ENCODE assay signal across 18 mouse cellular contexts in the genomic region with DNA sequence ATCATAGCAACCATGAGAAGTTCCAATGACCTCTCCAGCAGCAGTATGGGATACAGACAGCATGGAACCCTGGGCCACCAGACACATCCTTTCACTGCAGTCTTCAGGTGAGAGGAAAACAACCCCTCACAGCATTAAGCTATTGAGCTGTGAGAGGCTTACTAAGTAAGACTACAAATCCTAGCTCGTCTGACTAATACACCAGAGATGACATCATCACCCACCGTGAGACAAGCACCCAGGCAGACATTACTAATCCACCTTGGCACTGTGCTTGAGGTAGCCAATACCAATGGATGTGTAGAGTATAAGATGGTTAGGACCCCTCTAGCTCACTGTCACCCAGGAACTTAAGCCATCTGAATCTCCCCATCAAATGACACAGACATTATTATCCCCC.
"Had no signal": no experiment of that assay in that cellular context is flagged by ENCODE, and none has a peak within 500 bp of the region (broad histone marks: within the 10 kb centered on the region; RNA-seq: fewer than 3 reads in every experiment).

No protein-coding gene starts in this region.

- DNase-seq: kidney, postnatal 14 days; kidney, postnatal 4 days; left cerebral cortex, postnatal 4 days; liver, postnatal 0 days; lung, embryonic 14.5 days; thymus, adult 18-20 months; thymus, postnatal 36 days had no signal

- H3K27ac ChIP-seq: kidney, embryonic 15.5 days; limb, embryonic 12.5 days; limb, embryonic 15.5 days; liver, embryonic 14.5 days; macrophage; midbrain, embryonic 12.5 days; midbrain, embryonic 15.5 days; neural tube, embryonic 12.5 days; neural tube, embryonic 15.5 days had no signal

- H3K9me3 ChIP-seq: limb, embryonic 15.5 days had no signal

- H3K36me3 ChIP-seq: kidney, embryonic 15.5 days; limb, embryonic 12.5 days; limb, embryonic 15.5 days; midbrain, embryonic 12.5 days; midbrain, embryonic 15.5 days; neural tube, embryonic 12.5 days; neural tube, embryonic 15.5 days had no signal

- ATAC-seq: liver, postnatal 0 days; lung, postnatal 0 days; midbrain, embryonic 15.5 days had no signal

- H3K4me2 ChIP-seq: kidney, embryonic 15.5 days; limb, embryonic 12.5 days; limb, embryonic 15.5 days; liver, embryonic 11.5 days; lung, embryonic 14.5 days; midbrain, embryonic 12.5 days; midbrain, embryonic 15.5 days; neural tube, embryonic 12.5 days; neural tube, embryonic 15.5 days had no signal

- H3K27me3 ChIP-seq: kidney, embryonic 15.5 days; limb, embryonic 12.5 days; limb, embryonic 15.5 days; midbrain, embryonic 12.5 days; midbrain, embryonic 15.5 days; neural tube, embryonic 12.5 days; neural tube, embryonic 15.5 days had no signal

- H3K9ac ChIP-seq: kidney, embryonic 15.5 days; limb, embryonic 12.5 days; limb, embryonic 15.5 days; liver, embryonic 14.5 days; liver, postnatal 0 days; lung, embryonic 14.5 days; midbrain, embryonic 12.5 days; midbrain, embryonic 15.5 days; neural tube, embryonic 12.5 days; neural tube, embryonic 15.5 days had no signal

- H3K4me1 ChIP-seq: neural tube, embryonic 15.5 days had no signal

- H3K4me3 ChIP-seq: kidney, embryonic 15.5 days; limb, embryonic 12.5 days; limb, embryonic 15.5 days; midbrain, embryonic 12.5 days; midbrain, embryonic 15.5 days; neural tube, embryonic 12.5 days; neural tube, embryonic 15.5 days had no signal
